Mouse (Mus musculus) small intestine, adult 2 months (tissue): ENCODE measurements around the gene Zfp629. TPM values are rescaled to one million over a fixed set of nuclear protein-coding genes. Genes with fewer than 3 reads are reported as not detected.
"Not testable (repeated sequence)": the region's sequence is repeated elsewhere in the genome, so short reads cannot be mapped to it uniquely, and the experiment has no call there.

ENCODE experiments used
- H3K27ac ChIP-seq: fragments of 200-500 bp; 2 replicates; pipeline ENCODE4 v1.5.1; 2012; ENCODE audit warnings: low read depth, low read length, control low read depth, inconsistent platforms; ENCODE audit not compliant: insufficient read depth
- H3K27me3 ChIP-seq: fragments of 200-500 bp; 2 replicates; pipeline ENCODE4 v1.6.1; 2012; ENCODE audit warnings: mild to moderate bottlenecking, moderate library complexity, low read length, inconsistent platforms; ENCODE audit not compliant: control insufficient read depth, insufficient read depth
- H3K36me3 ChIP-seq: fragments of 200-500 bp; 2 replicates; pipeline ENCODE4 v1.6.1; 2012; ENCODE audit warnings: mild to moderate bottlenecking, low read length, control low read depth, inconsistent platforms; ENCODE audit not compliant: control insufficient read depth, insufficient read depth
- H3K4me1 ChIP-seq: fragments of 200-500 bp; 2 replicates; pipeline ENCODE4 v1.6.1; 2012; ENCODE audit warnings: low read length, inconsistent platforms, mixed read lengths; ENCODE audit not compliant: control insufficient read depth, insufficient read depth, insufficient read length
- H3K4me3 ChIP-seq: fragments of 200-500 bp; 2 replicates; pipeline ENCODE4 v1.5.1; 2012; ENCODE audit warnings: low read depth, mild to moderate bottlenecking, control low read depth, inconsistent platforms, low read length, moderate library complexity
- CTCF ChIP-seq: fragments of 200-500 bp; IDR thresholded peaks from 2 replicates; pipeline ENCODE4 v1.5.1; 2012; ENCODE audit warnings: low read depth, mild to moderate bottlenecking, control low read depth, inconsistent platforms, low read length, moderate library complexity, mixed read lengths; ENCODE audit not compliant: insufficient replicate concordance, insufficient read length; ENCODE audit errors: extremely low read depth
- POLR2A ChIP-seq: fragments of 200-500 bp; IDR thresholded peaks from 2 replicates; pipeline ENCODE4 v1.6.1; 2012; ENCODE audit warnings: low read depth, mild to moderate bottlenecking, control low read depth, inconsistent platforms, low read length, moderate library complexity
- WGBS: fragments of 180-500 bp; shearing (Covaris S2); methylation state at CpG from one replicate; pipeline ENCODE4 v1.1.7; 2018; 5-methylcytosine and 5-hydroxymethylcytosine counted together
- polyA plus RNA-seq: library from polyadenylated mRNA; depleted of rRNA; stranded (reverse); fragments of >200 nt; gene quantifications from 2 replicates; pipeline ENCODE4 v1.2.3, GENCODE M21; 2012

Gene Zfp629
- polyA plus RNA-seq, 1 experiment = 5.5 TPM

DNA sequence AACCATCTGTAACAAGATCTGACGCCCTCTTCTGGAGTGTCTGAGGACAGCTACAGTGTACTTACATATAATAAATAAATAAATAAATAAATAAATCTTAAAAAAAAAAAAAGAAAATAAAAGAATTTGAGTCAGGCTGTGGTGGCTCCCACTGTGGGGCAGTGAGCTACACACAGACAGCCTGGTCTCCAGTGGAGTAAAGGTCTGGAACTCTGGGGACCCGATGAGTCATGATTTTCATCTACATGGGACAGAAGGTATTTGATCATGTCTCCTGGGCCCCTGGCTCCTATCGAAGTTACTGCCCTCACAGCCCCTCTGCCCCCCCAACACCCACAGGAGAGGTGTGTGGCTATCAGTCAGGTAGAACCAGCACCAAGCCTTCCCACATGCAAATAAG is 36.0 kb upstream of the Zfp629 start:
- TF ChIP-seq POLR2A = no peak
- TF ChIP-seq CTCF = no peak
- no peaks in the 10 kb centered on the region for H3K27me3 ChIP-seq
- no peak overlapping the region for H3K4me3 ChIP-seq
- peaks cover 8% of the 10 kb centered on the region for H3K4me1 ChIP-seq
- H3K36me3 ChIP-seq = no peaks in the 10 kb centered on the region
- WGBS = 40% methylated on average over 2 of the region's 3 CpGs
- H3K27ac ChIP-seq = peak overlapping the region; percentile 8; the same call in 1 of the 2 replicates

- H3K36me3 ChIP-seq = no peaks in the 10 kb centered on the region
- H3K4me1 ChIP-seq = peaks cover 7% of the 10 kb centered on the region
- no peak overlapping the region; the same call in 1 of the 2 replicates for H3K27ac ChIP-seq
- H3K27me3 ChIP-seq = no peaks in the 10 kb centered on the region
- H3K4me3 ChIP-seq = no peak overlapping the region
- WGBS = 39% methylated on average over 6 of the region's 6 CpGs
- TF ChIP-seq CTCF = no peak; the same call in 1 of the 2 replicates
- no peak for TF ChIP-seq POLR2A
Measured at GRCm38 (mm10) chr7:127649206-127649605, 33.6 kb upstream of the Zfp629 start.

GRCm38 (mm10) chr7:127648516-127649201 is 33.1 kb upstream of the Zfp629 start:
- TF ChIP-seq POLR2A (no peak), CTCF (no peak)
- Histone ChIP-seq H3K4me1 (peaks cover 7% of the 10 kb centered on the region), H3K27ac (peak overlapping the region; percentile 38), H3K27me3 (no peaks in the 10 kb centered on the region), H3K36me3 (no peaks in the 10 kb centered on the region), H3K4me3 (no peak overlapping the region)
- 20% methylated on average over 4 of the region's 4 CpGs for WGBS

- H3K27me3 ChIP-seq, H3K36me3 ChIP-seq, H3K4me1 ChIP-seq, H3K4me3 ChIP-seq: not testable (repeated sequence)
- WGBS = 36% methylated on average over 7 of the region's 7 CpGs
- H3K27ac ChIP-seq = peak overlapping the region; percentile 83
Measured at GRCm38 (mm10) chr7:127647576-127647975, 32.0 kb upstream of the Zfp629 start.

GRCm38 (mm10) chr7:127646363-127646762 is 30.8 kb upstream of the Zfp629 start:
- Histone ChIP-seq H3K4me3 (no peak overlapping the region), H3K36me3 (no peaks in the 10 kb centered on the region), H3K4me1 (peaks cover 10% of the 10 kb centered on the region; the same call in 1 of the 2 replicates), H3K27ac (peak overlapping the region; percentile 27; the same call in 1 of the 2 replicates), H3K27me3 (no peaks in the 10 kb centered on the region)
- TF ChIP-seq CTCF = no peak
- no peak for TF ChIP-seq POLR2A
- 44% methylated on average over 4 of the region's 4 CpGs for WGBS

GRCm38 (mm10) chr7:127642254-127642653 is 26.7 kb upstream of the Zfp629 start:
- TF ChIP-seq POLR2A (no peak), CTCF (no peak)
- 0 out of 2 replicates have a peak overlapping the region, but pooled peaks have one; percentile 37 for H3K27ac ChIP-seq
- no peak overlapping the region for H3K4me3 ChIP-seq
- H3K4me1 ChIP-seq = peaks cover 12% of the 10 kb centered on the region; the same call in 1 of the 2 replicates
- WGBS = 57% methylated on average over 4 of the region's 4 CpGs
- H3K36me3 ChIP-seq = no peaks in the 10 kb centered on the region
- H3K27me3 ChIP-seq = no peaks in the 10 kb centered on the region

- WGBS = 3% methylated on average over 4 of the region's 4 CpGs
- no peak overlapping the region for H3K4me3 ChIP-seq
- H3K27me3 ChIP-seq = no peaks in the 10 kb centered on the region
- peaks cover 12% of the 10 kb centered on the region; the same call in 1 of the 2 replicates for H3K4me1 ChIP-seq
- no peak for TF ChIP-seq CTCF
- no peak for TF ChIP-seq POLR2A
- H3K27ac ChIP-seq = no peak overlapping the region
- no peaks in the 10 kb centered on the region for H3K36me3 ChIP-seq
Measured at GRCm38 (mm10) chr7:127641260-127641659, 25.7 kb upstream of the Zfp629 start.
